Mouse (Mus musculus) embryo, embryonic 11.5 days (tissue): Measurements from ENCODE around the gene Olfr1424.
"Not testable (repeated sequence)": the region's sequence is repeated elsewhere in the genome, so short reads cannot be mapped to it uniquely, and the experiment has no call there.

Source experiments
- DNase-seq: peaks from one replicate; pipeline ENCODE4 v3.0.0-alpha.2; 2012; ENCODE audit warnings: low read depth, low spot score

Gene Olfr1424

DNA sequence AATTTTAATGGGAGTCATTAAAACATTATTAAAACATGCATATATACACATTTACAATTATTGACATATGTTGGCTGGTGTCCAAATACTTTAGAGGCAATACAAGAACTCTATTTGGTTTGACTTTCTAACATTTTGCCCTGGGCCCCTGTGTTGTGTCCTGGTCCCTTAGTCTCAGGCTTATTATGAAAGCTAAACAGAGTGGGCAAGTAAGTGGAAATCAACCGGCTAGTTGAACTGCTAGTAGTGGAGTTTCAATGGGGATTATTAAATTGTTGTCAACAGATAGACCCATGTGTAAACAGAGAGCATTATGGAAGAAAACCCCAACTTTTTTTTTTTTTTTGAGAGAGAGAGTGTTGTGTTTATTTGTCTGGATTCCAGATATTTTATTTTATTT, at the start of gene Olfr1424:
TSS of gene Olfr1424 (minus strand) at position 101 of the 400 bp plus-strand sequence.
- DNase-seq, result not testable (repeated sequence)

- DNase-seq, result no peak
These were observed 42.1 kb upstream of the Olfr1424 start for GRCm38 (mm10) chr19:12104541-12104940.

DNA sequence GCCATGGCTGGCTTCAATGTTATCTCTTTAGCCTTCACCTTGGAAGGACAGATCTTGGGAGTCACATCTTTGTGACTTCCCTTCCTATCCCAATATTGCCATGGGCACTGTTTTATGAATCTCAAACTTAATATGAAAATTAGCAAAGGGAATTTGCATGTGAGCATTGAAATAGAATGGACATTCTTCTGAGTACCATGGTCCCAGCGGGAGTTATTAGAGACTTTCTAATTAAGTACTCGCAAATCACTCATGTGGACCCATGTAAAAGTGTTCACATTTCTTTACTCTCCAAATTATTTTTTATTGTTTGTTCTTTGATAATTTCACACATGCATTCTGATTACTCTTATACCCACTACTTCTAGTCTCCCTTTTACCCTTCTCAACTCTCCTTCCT, 40.8 kb upstream of the Olfr1424 start, which contains the start of gene Olfr1427:
TSS of gene Olfr1427 (minus strand) at position 101 of the 400 bp plus-strand sequence.
- DNase-seq, result no peak

GRCm38 (mm10) chr19:12091913-12092312, 29.4 kb upstream of the Olfr1424 start, which contains the start of gene Olfr1426:
TSS of gene Olfr1426 (minus strand) at chr19:12092013.
- no peak for DNase-seq

GRCm38 (mm10) chr19:12077631-12078030, 15.1 kb upstream of the Olfr1424 start, which contains the start of gene Olfr1425:
TSS of gene Olfr1425 (minus strand) at chr19:12077731.
- DNase-seq, result not testable (repeated sequence)

GRCm38 (mm10) chr19:12069546-12069945, 7.1 kb upstream of the Olfr1424 start:
- not testable (repeated sequence) for DNase-seq

DNA sequence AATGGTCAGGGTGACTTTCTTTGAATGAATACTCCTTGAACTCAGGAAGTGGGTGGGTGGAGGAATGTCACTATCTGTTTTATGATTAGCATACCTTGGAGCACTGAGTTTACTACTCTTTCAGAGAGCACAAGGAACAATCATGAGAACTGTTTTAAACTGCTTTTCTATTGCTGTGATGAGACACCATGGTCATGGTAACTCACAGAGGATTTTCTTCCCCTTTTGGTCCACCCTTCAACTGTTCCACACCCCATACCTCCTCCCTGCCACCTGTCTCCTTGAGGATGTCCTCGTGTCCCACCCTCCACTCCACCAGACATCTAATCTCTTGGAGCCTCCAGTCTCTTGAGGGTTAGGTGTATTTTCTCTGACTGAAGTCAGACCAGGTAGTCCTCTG, 5.3 kb upstream of the Olfr1424 start:
- DNase-seq, result not testable (repeated sequence)

DNA sequence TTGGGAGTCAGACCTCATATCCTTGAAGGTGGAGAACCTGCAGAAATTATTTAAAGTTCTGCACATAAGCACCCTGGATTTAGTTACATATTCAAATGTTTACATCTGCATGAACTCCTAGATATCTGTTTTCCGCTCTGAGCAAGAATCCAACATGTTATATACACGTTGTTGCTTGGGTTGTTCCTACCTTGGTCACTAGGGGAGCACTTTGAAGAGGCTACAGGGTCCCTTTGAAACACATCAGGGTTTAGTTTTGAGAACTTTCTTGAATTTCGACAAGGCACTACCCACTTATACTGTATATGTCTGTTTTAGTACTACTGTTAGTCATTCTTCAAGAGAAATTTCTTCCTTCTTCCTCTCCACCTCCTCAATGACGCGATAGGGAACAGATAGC, 19.3 kb downstream of the Olfr1424 start:
- DNase-seq, result no peak

DNA sequence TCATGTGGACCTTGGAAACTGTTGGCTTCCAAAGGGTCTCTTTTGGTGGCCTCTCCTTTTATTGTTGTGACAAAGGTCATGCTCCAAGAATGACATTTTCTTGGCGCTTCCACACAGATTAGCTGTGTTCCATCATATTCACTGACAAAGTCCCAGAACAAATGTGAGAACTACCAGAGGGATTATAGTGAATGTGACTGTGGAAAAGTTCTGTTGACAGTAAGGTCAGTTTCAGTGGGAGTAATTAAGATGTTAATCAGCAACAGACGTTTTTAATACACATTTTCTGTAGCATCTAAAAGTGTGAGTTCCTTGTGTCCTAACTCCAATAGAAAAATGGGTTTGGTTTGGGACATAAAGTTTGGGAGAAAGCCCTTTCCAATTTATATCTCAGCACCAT, 21.3 kb downstream of the Olfr1424 start, which contains the start of gene Olfr1423:
TSS of gene Olfr1423 (minus strand) at position 101 of the 400 bp plus-strand sequence.
- DNase-seq, result no peak

DNA sequence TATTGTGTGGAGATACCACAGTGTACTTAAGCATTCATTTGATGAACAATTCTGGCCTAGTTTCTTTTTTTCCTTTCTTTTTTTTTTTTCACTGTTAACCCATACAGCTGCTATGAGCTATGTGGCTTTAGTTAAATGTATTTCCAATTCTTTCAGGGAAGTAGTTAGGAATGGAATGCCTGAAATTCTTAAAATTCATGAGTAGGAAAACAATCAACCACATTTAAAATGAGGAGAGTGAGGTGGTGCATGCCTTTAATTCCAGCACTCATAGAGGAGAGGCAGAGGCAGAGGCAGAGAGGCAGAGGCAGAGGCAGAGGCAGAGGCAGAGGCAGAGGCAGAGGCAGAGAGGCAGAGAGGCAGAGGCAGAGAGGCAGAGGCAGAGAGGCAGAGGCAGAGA, 24.8 kb downstream of the Olfr1424 start:
- no peak for DNase-seq

DNA sequence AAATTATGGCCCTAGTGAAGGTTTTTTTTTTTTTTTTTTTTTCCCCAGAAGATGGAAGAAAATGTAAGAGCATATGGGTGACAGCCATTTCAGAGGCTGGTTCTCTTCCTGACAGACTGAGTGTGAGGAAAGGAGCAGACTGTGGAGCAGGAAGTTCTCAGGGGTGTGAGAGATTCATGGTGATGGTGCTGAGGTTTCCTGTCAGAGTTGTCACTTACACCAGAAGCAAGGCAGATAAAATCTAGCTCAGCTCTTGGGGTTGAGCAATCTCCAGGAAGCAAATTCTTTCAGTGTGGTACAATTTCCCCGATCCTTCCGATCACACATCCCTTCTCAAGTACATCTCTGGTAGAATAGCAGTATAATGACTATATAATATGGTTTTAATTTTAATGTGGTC, 35.9 kb downstream of the Olfr1424 start:
- no peak for DNase-seq

DNA sequence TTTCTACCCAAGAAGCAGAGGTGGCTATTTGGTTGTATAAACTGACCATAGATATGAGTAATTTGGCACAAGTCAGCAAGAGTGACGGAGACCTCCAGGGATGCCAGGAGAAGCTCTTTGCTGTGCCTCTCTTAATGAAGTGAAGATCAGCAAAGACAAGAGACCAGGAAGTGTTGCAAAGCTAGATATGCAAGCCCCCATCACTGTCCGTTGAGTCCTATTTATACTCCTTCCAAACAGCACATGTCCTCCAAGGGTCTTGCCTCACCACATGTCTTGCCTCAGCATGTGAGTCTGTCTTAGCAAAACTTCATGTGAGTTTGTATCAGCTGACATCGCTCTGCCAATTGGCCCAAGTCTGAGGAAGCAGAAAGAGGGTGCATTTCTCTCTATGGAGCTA, 37.1 kb downstream of the Olfr1424 start:
- no peak for DNase-seq

- DNase-seq, result no peak
These were observed 38.3 kb downstream of the Olfr1424 start for GRCm38 (mm10) chr19:12024149-12024548.

- DNase-seq, result no peak
These were observed 46.3 kb downstream of the Olfr1424 start for GRCm38 (mm10) chr19:12016192-12016591.

- no peak for DNase-seq
These were observed 46.8 kb downstream of the Olfr1424 start for GRCm38 (mm10) chr19:12015708-12016107.

GRCm38 (mm10) chr19:12013228-12013627, 49.3 kb downstream of the Olfr1424 start:
- DNase-seq, result no peak

DNA sequence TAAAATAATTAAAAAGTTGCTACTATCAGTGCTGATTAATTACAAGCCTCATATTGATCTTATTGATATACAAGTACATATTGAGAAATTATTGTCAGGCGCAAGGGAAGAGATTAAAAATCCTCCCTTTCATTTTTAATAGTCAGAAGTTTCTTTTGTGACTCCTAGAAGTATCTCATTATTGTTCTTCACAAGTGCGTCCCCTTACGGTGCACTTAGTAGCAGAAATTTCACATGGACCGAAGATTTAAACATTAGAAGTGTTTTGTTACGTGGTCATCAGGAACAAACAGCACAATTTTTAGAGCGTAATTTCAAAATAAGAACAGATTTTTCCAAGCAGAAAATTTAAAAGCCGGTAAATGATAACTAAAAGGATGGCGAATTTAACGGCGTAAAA, 49.9 kb downstream of the Olfr1424 start:
- DNase-seq, result no peak

DNA sequence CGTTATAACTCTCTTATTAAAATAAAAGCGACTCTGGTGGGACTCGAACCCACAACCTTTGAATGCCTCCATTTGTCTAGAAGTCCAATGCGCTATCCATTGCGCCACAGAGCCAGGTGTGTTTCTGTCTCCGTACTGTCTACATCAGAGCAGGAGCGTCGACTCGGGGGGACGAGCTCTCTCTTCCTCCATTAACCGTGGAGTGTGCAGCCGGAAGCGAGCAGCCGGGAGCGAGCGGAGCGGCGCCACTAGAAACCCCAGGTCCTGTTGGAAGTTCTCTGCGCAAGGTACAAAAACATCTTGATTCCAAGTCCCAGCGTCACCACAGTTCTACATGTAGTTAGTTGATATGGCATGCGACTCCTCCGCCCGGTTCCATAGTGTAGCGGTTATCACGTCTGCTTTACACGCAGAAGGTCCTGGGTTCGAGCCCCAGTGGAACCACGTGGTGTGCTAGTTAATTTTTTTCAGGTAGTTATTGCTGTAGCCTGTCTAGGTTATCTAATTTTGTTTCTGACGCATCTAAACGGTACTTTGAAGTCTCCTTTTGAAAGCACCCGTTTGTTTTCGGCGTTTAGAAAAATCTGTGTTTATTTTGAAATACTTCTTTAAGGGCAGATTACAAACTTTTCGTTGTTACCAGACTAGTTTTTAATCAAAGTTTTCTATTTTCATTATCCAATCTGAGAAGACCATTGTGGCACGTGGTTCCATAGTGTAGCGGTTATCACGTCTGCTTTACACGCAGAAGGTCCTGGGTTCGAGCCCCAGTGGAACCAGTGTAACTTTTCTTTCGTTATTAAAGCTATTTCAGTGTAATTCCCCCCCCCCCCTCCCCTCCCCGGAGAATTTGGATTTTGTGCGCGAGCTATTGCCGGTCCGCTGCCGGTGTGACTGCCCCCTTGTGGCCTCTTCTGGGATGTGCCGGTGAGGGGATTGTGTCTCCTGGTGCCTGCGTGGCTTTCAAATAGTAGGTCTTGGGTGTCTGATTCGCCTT, 50.6 kb downstream of the Olfr1424 start:
- peak; percentile 94 for DNase-seq

GRCm38 (mm10) chr19:12010916-12011559, 51.4 kb downstream of the Olfr1424 start:
- peak; percentile 88 for DNase-seq

DNA sequence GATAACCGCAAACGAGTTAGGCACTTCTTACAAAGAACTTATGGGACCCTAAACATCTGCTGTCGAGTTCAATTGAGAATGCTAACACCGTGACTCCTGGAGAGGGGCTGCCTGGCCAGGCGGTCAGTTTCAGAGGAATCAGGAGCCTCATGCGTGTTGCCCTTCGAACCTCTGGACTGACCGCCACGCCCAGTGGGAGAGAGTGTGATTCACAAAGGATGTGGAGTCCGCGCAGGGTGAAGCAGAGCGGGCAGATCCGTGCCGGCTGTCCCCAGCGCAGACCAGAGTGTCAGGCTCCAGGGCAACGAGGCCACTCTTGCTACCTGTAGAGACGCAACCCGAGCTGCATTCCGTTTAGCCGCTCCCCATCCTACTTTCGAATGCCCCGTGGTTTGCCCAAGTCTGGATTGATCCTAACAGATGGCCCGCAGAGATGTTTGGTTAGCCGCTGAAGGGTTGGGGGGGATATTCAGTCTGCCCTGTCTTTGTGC, 52.2 kb downstream of the Olfr1424 start:
- DNase-seq, result peak; percentile 49

DNA sequence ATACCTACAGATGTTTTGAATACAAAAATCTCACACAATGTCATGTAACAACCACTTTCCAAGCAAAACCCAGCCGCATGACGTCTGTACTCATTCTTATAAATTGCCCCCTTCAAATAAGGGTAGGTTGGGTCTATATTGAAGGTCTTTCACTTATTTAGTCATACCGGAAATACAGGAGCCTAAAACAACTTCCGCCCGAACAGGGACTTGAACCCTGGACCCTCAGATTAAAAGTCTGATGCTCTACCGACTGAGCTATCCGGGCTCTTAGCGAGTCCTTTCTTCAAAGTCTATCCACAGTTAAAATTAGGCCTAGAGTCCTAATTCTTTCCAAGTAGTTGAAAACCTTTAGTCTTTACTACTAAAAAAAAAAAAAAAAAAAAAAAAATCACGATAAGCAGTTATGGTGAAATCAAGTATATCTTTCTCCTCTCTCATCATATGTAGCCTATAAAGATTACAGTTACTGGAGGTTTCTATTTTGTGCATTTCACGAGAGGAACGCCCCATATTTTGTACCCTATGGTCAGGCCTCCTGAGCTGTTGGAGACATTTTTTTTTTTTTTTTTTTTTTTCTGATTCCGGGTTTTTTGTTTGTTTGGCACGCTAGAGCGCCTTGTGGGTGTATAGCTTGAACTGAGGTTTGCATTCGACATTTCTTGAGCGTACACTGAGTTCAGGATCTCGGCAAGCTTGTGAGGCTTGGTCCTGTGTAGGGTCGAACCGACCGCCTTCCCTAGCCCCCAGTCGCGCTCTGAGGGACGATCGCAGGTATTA, 52.8 kb downstream of the Olfr1424 start:
- DNase-seq, result peak; percentile 77
